Mouse (Mus musculus): ENCODE measurements around the gene Sphk1. TPM values are rescaled to one million over a fixed set of nuclear protein-coding genes. Genes with fewer than 3 reads are reported as not detected.

The Sphk1 gene
- total and polyA plus RNA-seq, 2 experiments from 2014 or later: 1.9 to 2.0 TPM

- DNase-seq (ENCODE audit: low spot score) (no peak), ATAC-seq (ENCODE audit: insufficient read depth, low read depth) (no peak)
- H3K9me3 ChIP-seq (replicated peaks; ENCODE audit: control insufficient read depth, low read length): no peaks in the 10 kb centered on the region
- TF ChIP-seq CTCF (IDR thresholded peaks at IDR 0.05; ENCODE audit: low read depth): no peak
- no peak overlapping the region for H3K9ac ChIP-seq (replicated peaks; ENCODE audit: low read depth, low read length)
- H3K36me3 ChIP-seq (replicated peaks; ENCODE audit: control insufficient read depth, insufficient read depth, low read length): no peaks in the 10 kb centered on the region
- peaks cover 6% of the 10 kb centered on the region; the same call in 1 of the 2 replicates for H3K4me1 ChIP-seq (ENCODE audit: control insufficient read depth, insufficient read depth)
- 60% methylated on average over 7 of the region's 7 CpGs for WGBS
- no peak overlapping the region for H3K4me3 ChIP-seq (ENCODE audit: low read depth, low read length)
- H3K27me3 ChIP-seq (ENCODE audit: control insufficient read depth, insufficient read depth, low read length): no peaks in the 10 kb centered on the region
- no peak overlapping the region for H3K4me2 ChIP-seq (ENCODE audit: low read depth, low read length)
- H3K27ac ChIP-seq (ENCODE audit: low read depth): no peak overlapping the region
These were observed 34.7 kb downstream of the Sphk1 start for GRCm38 (mm10) chr11:116565283-116566041.

GRCm38 (mm10) chr11:116567531-116567930 lies 36.8 kb downstream of the Sphk1 start:
- Histone ChIP-seq H3K27ac (ENCODE audit: low read depth) (no peak overlapping the region), H3K4me3 (ENCODE audit: low read depth, low read length) (no peak overlapping the region), H3K9ac (replicated peaks; ENCODE audit: low read depth, low read length) (no peak overlapping the region; the same call in 1 of the 2 replicates), H3K9me3 (replicated peaks; ENCODE audit: control insufficient read depth, low read length) (no peaks in the 10 kb centered on the region), H3K4me2 (ENCODE audit: low read depth, low read length) (no peak overlapping the region), H3K4me1 (ENCODE audit: control insufficient read depth, insufficient read depth) (peaks cover 17% of the 10 kb centered on the region), H3K27me3 (ENCODE audit: control insufficient read depth, insufficient read depth, low read length) (no peaks in the 10 kb centered on the region), H3K36me3 (replicated peaks; ENCODE audit: control insufficient read depth, insufficient read depth, low read length) (no peaks in the 10 kb centered on the region)
- TF ChIP-seq CTCF (IDR thresholded peaks at IDR 0.05; ENCODE audit: low read depth) (no peak), EP300 (IDR thresholded peaks at IDR 0.05; ENCODE audit: low read depth) (no peak)
- no peak for DNase-seq (ENCODE audit: low spot score)
- no peak for ATAC-seq (ENCODE audit: insufficient read depth, low read depth)
- 69% methylated on average over 8 of the region's 8 CpGs for WGBS

- ATAC-seq (ENCODE audit: insufficient read depth, low read depth) (no peak), DNase-seq (ENCODE audit: low spot score) (no peak)
- Histone ChIP-seq H3K27me3 (ENCODE audit: control insufficient read depth, insufficient read depth, low read length) (no peaks in the 10 kb centered on the region), H3K9ac (replicated peaks; ENCODE audit: low read depth, low read length) (no peak overlapping the region), H3K27ac (ENCODE audit: low read depth) (no peak overlapping the region), H3K36me3 (replicated peaks; ENCODE audit: control insufficient read depth, insufficient read depth, low read length) (no peaks in the 10 kb centered on the region), H3K4me1 (ENCODE audit: control insufficient read depth, insufficient read depth) (peaks cover 48% of the 10 kb centered on the region), H3K4me3 (ENCODE audit: low read depth, low read length) (no peak overlapping the region), H3K4me2 (ENCODE audit: low read depth, low read length) (no peak overlapping the region), H3K9me3 (replicated peaks; ENCODE audit: control insufficient read depth, low read length) (no peaks in the 10 kb centered on the region)
- 83% methylated on average over 7 of the region's 7 CpGs for WGBS
- no peak for TF ChIP-seq EP300 (IDR thresholded peaks at IDR 0.05; ENCODE audit: low read depth)
- no peak for TF ChIP-seq CTCF (IDR thresholded peaks at IDR 0.05; ENCODE audit: low read depth)
These were observed 40.1 kb downstream of the Sphk1 start for GRCm38 (mm10) chr11:116570821-116571220.

GRCm38 (mm10) chr11:116571767-116572679 lies 41.3 kb downstream of the Sphk1 start:
- Histone ChIP-seq H3K9ac (replicated peaks; ENCODE audit: low read depth, low read length) (no peak overlapping the region), H3K36me3 (replicated peaks; ENCODE audit: control insufficient read depth, insufficient read depth, low read length) (no peaks in the 10 kb centered on the region), H3K27me3 (ENCODE audit: control insufficient read depth, insufficient read depth, low read length) (no peaks in the 10 kb centered on the region), H3K27ac (ENCODE audit: low read depth) (no peak overlapping the region), H3K4me1 (ENCODE audit: control insufficient read depth, insufficient read depth) (peaks cover 55% of the 10 kb centered on the region), H3K4me3 (ENCODE audit: low read depth, low read length) (no peak overlapping the region), H3K4me2 (ENCODE audit: low read depth, low read length) (no peak overlapping the region), H3K9me3 (replicated peaks; ENCODE audit: control insufficient read depth, low read length) (no peaks in the 10 kb centered on the region)
- ATAC-seq (ENCODE audit: insufficient read depth, low read depth) (no peak), DNase-seq (ENCODE audit: low spot score) (no peak)
- no peak for TF ChIP-seq EP300 (IDR thresholded peaks at IDR 0.05; ENCODE audit: low read depth)
- TF ChIP-seq CTCF (IDR thresholded peaks at IDR 0.05; ENCODE audit: low read depth): no peak
- 60% methylated on average over 19 of the region's 19 CpGs for WGBS

- Histone ChIP-seq H3K36me3 (replicated peaks; ENCODE audit: control insufficient read depth, insufficient read depth, low read length) (no peaks in the 10 kb centered on the region), H3K27ac (ENCODE audit: low read depth) (peak overlapping the region; percentile 16; the same call in 1 of the 2 replicates), H3K4me2 (ENCODE audit: low read depth, low read length) (no peak overlapping the region), H3K4me3 (ENCODE audit: low read depth, low read length) (no peak overlapping the region), H3K9ac (replicated peaks; ENCODE audit: low read depth, low read length) (no peak overlapping the region), H3K27me3 (ENCODE audit: control insufficient read depth, insufficient read depth, low read length) (no peaks in the 10 kb centered on the region), H3K4me1 (ENCODE audit: control insufficient read depth, insufficient read depth) (peaks cover 49% of the 10 kb centered on the region), H3K9me3 (replicated peaks; ENCODE audit: control insufficient read depth, low read length) (no peaks in the 10 kb centered on the region)
- ATAC-seq (ENCODE audit: insufficient read depth, low read depth) (0 out of 2 replicates have a peak, but pooled peaks have one; percentile 8), DNase-seq (ENCODE audit: low spot score) (peak; percentile 33)
- TF ChIP-seq EP300 (IDR thresholded peaks at IDR 0.05; ENCODE audit: low read depth) (no peak), CTCF (IDR thresholded peaks at IDR 0.05; ENCODE audit: low read depth) (no peak)
- 50% methylated on average over 12 of the region's 12 CpGs for WGBS
These were observed 42.2 kb downstream of the Sphk1 start for GRCm38 (mm10) chr11:116572756-116573543.
